Mouse (Mus musculus) thymus, postnatal 25 days (tissue): Measurements from ENCODE around the gene Cars.
"Not testable (repeated sequence)": the region's sequence is repeated elsewhere in the genome, so short reads cannot be mapped to it uniquely, and the experiment has no call there.

Experiments
- DNase-seq: peaks from one replicate; pipeline ENCODE4 v3.0.0; 2022

Gene Cars

GRCm38 (mm10) chr7:143599428-143600230 is at the start of gene Cars:
Gene Cars, minus strand, starts transcription at chr7:143600090.
- peak; percentile 94 for DNase-seq

GRCm38 (mm10) chr7:143649034-143649768 is 49.3 kb upstream of the Cars start, which contains the start of gene Tnfrsf22:
Gene Tnfrsf22, minus strand, starts transcription at chr7:143649661.
- DNase-seq, result peak; percentile 76

- DNase-seq, result not testable (repeated sequence)
These were observed 44.1 kb upstream of the Cars start for GRCm38 (mm10) chr7:143643949-143644348.

GRCm38 (mm10) chr7:143636674-143637073 is 36.8 kb upstream of the Cars start:
- DNase-seq, result no peak

- DNase-seq, result no peak
These were observed 31.6 kb upstream of the Cars start for GRCm38 (mm10) chr7:143631503-143631902.

GRCm38 (mm10) chr7:143629501-143629900 is 29.6 kb upstream of the Cars start:
- DNase-seq, result peak; percentile 6

GRCm38 (mm10) chr7:143628540-143628939 is 28.6 kb upstream of the Cars start, which contains the start of gene Tnfrsf26:
Gene Tnfrsf26, minus strand, starts transcription at chr7:143628722.
- peak; percentile 25 for DNase-seq

GRCm38 (mm10) chr7:143627555-143628286 is 27.8 kb upstream of the Cars start:
- DNase-seq, result peak; percentile 49

GRCm38 (mm10) chr7:143626178-143626577 is 26.3 kb upstream of the Cars start:
- DNase-seq, result peak; percentile 2

GRCm38 (mm10) chr7:143625151-143625550 is 25.3 kb upstream of the Cars start:
- DNase-seq, result peak; percentile 5

GRCm38 (mm10) chr7:143624561-143624960 is 24.7 kb upstream of the Cars start:
- no peak for DNase-seq

GRCm38 (mm10) chr7:143620951-143621350 is 21.1 kb upstream of the Cars start:
- no peak for DNase-seq

- DNase-seq, result no peak
These were observed 14.7 kb upstream of the Cars start for GRCm38 (mm10) chr7:143614404-143615135.

GRCm38 (mm10) chr7:143612215-143612614 is 12.3 kb upstream of the Cars start:
- peak; percentile 44 for DNase-seq

GRCm38 (mm10) chr7:143605321-143605720 is 5.4 kb upstream of the Cars start:
- no peak for DNase-seq

- DNase-seq, result no peak
These were observed 5.0 kb upstream of the Cars start for GRCm38 (mm10) chr7:143604889-143605288.

- peak; percentile 16 for DNase-seq
These were observed 1.8 kb upstream of the Cars start for GRCm38 (mm10) chr7:143601705-143602104.

- DNase-seq, result no peak
These were observed 396 bp upstream of the Cars start for GRCm38 (mm10) chr7:143600231-143600740.

- DNase-seq, result no peak
These were observed 5.0 kb downstream of the Cars start for GRCm38 (mm10) chr7:143594865-143595264.

GRCm38 (mm10) chr7:143592255-143592654 is 7.6 kb downstream of the Cars start:
- DNase-seq, result no peak

GRCm38 (mm10) chr7:143588006-143588405 is 11.9 kb downstream of the Cars start:
- DNase-seq, result no peak

GRCm38 (mm10) chr7:143587586-143587985 is 12.3 kb downstream of the Cars start:
- no peak for DNase-seq
